Mouse (Mus musculus) activated CD4-positive, CD25-positive, alpha-beta regulatory T cell, adult 4 months (primary cell): Measurements from ENCODE around the gene Rhbdd2. TPM values are rescaled to one million over a fixed set of nuclear protein-coding genes. Genes with fewer than 3 reads are reported as not detected.
"Not testable (repeated sequence)": the region's sequence is repeated elsewhere in the genome, so short reads cannot be mapped to it uniquely, and the experiment has no call there.

Source experiments
- ATAC-seq: one replicate; pipeline ENCODE4 v1.8.0; 2017
- polyA plus RNA-seq, 2 experiments: library from polyadenylated mRNA; unstranded; fragments of 100-300 nt; shearing (Covaris generic); gene quantifications; one replicate each; pipeline ENCODE4 v1.2.1; 2017

Rhbdd2 gene
- polyA plus RNA-seq: 10 to 100 TPM; 17.1 to 21.6 TPM

GRCm38 (mm10) chr5:135632117-135632796, at the start of gene Rhbdd2:
Gene Rhbdd2, plus strand, starts transcription at chr5:135632618.
- ATAC-seq: peak; percentile 96

GRCm38 (mm10) chr5:135585691-135586090, 46.7 kb upstream of the Rhbdd2 start:
- ATAC-seq: no peak

GRCm38 (mm10) chr5:135587764-135588163, 44.7 kb upstream of the Rhbdd2 start:
- no peak for ATAC-seq

- no peak for ATAC-seq
Observed at GRCm38 (mm10) chr5:135589996-135590784, 42.2 kb upstream of the Rhbdd2 start.

GRCm38 (mm10) chr5:135604643-135605042, 27.8 kb upstream of the Rhbdd2 start:
- ATAC-seq: not testable (repeated sequence)

GRCm38 (mm10) chr5:135606717-135607116, 25.7 kb upstream of the Rhbdd2 start:
- ATAC-seq: not testable (repeated sequence)

- ATAC-seq: no peak
Observed at GRCm38 (mm10) chr5:135607581-135607980, 24.8 kb upstream of the Rhbdd2 start.

GRCm38 (mm10) chr5:135609794-135610193, 22.6 kb upstream of the Rhbdd2 start:
- ATAC-seq: no peak

GRCm38 (mm10) chr5:135619741-135620140, 12.7 kb upstream of the Rhbdd2 start:
- not testable (repeated sequence) for ATAC-seq

- ATAC-seq: no peak
Observed at GRCm38 (mm10) chr5:135620526-135620925, 11.9 kb upstream of the Rhbdd2 start.

- ATAC-seq: no peak
Observed at GRCm38 (mm10) chr5:135621725-135622124, 10.7 kb upstream of the Rhbdd2 start.

GRCm38 (mm10) chr5:135623006-135623563, 9.3 kb upstream of the Rhbdd2 start:
- ATAC-seq: no peak

GRCm38 (mm10) chr5:135628916-135629315, 3.5 kb upstream of the Rhbdd2 start:
- no peak for ATAC-seq

- ATAC-seq: no peak
Observed at GRCm38 (mm10) chr5:135629401-135629800, 3.0 kb upstream of the Rhbdd2 start.

GRCm38 (mm10) chr5:135630598-135630997, 1.8 kb upstream of the Rhbdd2 start:
- ATAC-seq: no peak

GRCm38 (mm10) chr5:135632797-135633144, 353 bp downstream of the Rhbdd2 start:
- peak; percentile 66 for ATAC-seq

- no peak for ATAC-seq
Observed at GRCm38 (mm10) chr5:135639760-135640458, 7.5 kb downstream of the Rhbdd2 start.

GRCm38 (mm10) chr5:135640459-135640789, 8.0 kb downstream of the Rhbdd2 start:
- ATAC-seq: no peak

GRCm38 (mm10) chr5:135641028-135641427, 8.6 kb downstream of the Rhbdd2 start:
- no peak for ATAC-seq

GRCm38 (mm10) chr5:135642686-135643551, 10.5 kb downstream of the Rhbdd2 start:
- ATAC-seq: no peak

GRCm38 (mm10) chr5:135643552-135643842, 11.1 kb downstream of the Rhbdd2 start:
- no peak for ATAC-seq

GRCm38 (mm10) chr5:135643869-135644268, 11.5 kb downstream of the Rhbdd2 start:
- no peak for ATAC-seq
